Mouse (Mus musculus): ENCODE measurements around the gene Erich4.

The Erich4 gene

DNA sequence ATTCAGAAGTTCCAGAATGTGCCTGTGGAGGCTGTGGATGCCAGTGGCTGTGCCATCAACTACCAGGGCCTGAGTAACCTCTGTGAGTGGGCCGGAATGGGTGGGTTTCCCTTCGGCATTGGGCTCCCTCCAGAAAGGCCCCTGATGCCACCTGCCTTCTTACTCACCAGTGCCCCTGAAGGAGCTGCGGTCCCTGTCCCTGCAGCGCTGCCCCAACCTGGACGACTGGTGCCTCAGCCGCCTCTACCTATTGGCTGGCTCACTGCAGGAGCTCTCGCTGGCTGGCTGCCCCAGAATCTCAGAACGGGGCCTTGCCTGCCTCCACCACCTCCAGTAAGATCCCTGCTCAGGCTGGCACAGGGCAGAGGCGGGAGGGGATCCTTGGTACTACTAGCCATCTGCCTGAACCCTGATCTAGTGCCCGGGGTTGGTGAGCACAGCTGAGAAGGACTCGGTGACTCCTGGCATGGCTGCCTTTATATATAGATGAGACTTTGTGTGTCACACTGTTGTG lies 8.2 kb upstream of the Erich4 start:
- no peak for DNase-seq (ENCODE audit: low spot score)

GRCm38 (mm10) chr7:25620751-25621150 lies 5.1 kb upstream of the Erich4 start:
- no peak for DNase-seq (ENCODE audit: low spot score)

- DNase-seq (ENCODE audit: low spot score) = no peak
These were observed 4.4 kb upstream of the Erich4 start for GRCm38 (mm10) chr7:25620101-25620500.

- no peak for DNase-seq (ENCODE audit: low spot score)
These were observed 4.0 kb upstream of the Erich4 start for GRCm38 (mm10) chr7:25619722-25619991.

DNA sequence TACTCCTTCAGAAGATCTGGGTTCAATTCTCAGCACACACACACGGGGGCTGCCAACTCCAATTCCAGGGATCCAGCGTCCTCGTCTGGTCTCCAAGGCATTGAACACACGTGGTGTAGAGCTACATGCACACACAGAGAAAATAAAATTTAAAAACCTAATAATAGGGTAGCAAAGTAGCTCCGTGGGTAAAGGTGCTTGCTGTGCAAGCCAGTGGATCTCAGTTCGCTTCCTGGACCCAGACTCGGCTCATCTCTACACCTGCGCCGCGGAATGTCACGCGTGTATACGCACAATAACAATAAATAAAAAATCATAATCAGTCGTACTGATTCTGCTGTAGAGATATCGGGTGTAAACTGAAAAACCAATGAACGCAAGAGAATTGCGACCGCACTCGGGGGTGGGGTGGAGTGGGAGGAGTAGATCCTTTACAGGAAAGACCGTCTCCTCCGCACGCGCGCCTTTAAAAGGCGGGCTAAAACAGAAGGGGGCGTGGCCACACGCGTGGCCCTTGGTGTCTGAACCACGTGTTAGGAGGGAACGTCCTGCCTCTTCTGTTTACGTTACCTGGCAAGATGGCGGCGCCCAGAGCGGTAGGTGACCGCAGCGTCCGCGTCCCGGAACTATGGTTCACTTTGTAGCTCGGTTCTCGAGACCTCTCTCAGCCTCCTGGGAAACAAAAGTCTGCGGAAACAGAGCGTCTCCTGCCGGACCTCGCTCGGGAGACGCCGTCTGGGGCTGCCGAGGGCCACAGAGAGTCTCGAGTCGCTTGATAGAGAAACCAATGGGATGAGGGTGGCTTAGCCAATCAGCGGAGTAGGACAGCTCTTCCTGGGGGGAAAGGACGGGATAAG lies 3.4 kb upstream of the Erich4 start, which contains the start of gene Dmac2:
Gene Dmac2 (plus strand): TSS at position 550 of the 857 bp plus-strand sequence.
- peak; percentile 84 for DNase-seq (ENCODE audit: low spot score)

GRCm38 (mm10) chr7:25617376-25618160 lies 1.9 kb upstream of the Erich4 start:
- DNase-seq (ENCODE audit: low spot score) = no peak

DNA sequence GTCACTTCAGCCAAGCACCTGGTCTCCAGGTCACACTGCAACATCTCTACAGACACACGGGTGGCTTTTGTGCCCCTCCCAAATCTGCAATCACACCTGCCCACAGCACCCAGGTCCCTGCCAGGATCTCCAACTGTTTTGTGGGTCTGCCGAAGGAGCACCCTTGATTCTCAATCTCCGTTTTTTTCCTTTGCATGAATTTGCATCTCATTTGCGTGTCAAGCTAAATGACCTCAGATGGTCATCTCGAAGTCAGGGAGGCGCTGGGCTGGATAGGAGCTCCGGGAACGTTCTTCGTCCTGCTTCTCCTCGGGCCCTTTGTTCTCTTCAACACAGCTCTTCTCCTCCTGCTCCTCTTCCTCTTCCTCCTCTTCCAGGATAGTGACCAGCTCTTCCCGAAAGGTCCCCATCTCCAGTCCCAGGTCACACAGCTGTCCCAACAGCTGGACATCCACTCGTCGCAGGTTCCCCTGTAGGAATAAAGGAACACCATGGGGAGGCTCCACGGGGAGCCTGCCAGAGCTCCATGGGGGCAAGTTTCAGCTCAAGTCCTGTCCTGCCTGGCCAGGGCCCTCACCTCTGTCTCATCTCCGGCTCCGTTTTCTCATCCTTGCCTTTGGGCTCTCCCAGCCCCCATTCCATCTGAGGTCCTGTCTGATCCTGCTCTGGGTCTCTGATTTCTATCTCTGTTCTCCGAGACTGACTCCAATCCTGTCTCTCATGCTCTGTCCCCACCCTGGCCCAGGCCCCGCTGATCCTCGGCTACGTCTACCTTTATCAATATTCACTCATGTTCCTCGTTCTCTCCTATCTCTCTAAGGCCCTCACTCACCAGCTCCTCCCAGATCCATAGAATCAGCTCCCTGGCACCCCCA lies 624 bp downstream of the Erich4 start:
- DNase-seq (ENCODE audit: low spot score) = no peak

DNA sequence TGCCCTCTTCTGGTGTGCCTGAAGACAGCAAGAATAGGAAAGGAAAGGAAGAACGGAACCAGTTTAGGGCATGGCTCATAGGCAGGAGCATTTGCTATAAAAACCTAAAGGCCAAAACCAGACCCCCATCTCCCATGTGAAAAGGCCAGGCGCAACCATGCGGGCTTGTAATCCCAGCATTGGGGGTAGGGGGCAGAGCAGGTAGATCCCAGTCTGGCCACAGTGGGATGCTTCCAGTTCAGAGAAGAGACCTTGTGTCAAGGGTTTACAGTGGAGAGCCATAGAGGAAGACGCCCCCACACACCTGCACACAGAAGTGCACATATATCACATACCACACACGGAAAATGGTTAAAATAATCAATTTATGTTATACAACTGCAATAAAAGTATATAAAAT lies 1.6 kb downstream of the Erich4 start:
- no peak for DNase-seq (ENCODE audit: low spot score)

- no peak for DNase-seq (ENCODE audit: low spot score)
These were observed 4.2 kb downstream of the Erich4 start for GRCm38 (mm10) chr7:25611501-25611900.

GRCm38 (mm10) chr7:25610056-25610455 lies 5.6 kb downstream of the Erich4 start:
- no peak for DNase-seq (ENCODE audit: low spot score)

DNA sequence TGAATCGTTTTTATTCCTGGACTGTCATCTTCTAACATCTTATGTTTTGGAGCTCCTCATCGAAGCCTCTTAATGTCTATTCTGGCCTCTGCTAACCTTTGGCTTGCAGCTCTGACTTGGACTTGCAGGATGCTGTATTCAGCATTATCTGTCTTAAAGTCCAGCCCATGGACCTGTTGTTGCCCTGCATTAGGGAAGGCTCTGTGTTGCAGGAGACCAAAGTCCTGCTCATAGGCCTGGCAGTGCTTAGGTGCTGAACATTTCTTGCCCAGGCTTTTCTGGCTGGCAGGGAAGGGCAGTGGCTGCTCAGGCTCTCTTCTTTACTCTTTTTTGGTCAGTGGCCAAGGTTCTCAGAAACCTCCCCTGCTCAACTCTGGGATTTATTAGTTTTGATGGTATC lies 8.5 kb downstream of the Erich4 start:
- DNase-seq (ENCODE audit: low spot score) = no peak

GRCm38 (mm10) chr7:25606625-25607063 lies 9.0 kb downstream of the Erich4 start:
- no peak for DNase-seq (ENCODE audit: low spot score)

DNA sequence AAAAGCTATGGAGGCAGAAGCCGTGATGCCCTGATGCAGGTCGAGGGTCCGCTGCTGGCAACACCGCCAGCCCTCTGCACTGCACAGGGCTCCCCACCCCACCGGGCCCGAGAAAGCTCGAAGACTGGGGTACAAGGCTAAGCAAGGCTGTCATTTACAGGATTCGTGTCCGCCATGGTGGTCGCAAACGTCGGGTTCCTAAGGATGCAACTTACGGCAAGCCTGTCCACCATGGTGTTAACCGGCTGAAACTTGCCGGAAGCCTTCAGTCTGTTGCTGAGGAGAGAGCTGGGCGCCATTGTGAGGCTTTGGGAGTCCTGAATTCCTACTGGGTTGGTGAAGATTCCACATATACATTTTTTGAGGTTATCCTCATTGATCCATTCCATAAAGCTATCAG lies 14.3 kb downstream of the Erich4 start:
- no peak for DNase-seq (ENCODE audit: low spot score)

DNA sequence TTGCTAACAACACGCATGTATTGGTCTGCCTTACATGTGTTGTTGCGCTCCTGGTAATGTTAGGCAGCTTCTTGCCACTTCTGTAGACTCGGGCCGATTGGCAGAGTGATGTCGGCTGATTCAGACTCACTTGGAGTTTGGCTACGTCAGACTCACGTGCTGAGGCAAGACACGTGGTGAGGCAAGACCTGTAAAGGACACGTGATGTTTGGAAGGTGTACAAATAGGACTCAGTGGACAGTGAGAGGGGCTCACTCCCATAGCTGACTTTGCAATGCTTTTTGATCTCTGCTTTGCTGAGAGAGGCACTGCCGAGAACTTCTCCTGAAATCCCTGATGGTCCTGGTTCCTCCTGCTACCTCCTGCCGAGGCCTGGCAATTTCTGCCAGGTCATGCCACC lies 15.0 kb downstream of the Erich4 start:
- no peak for DNase-seq (ENCODE audit: low spot score)

GRCm38 (mm10) chr7:25599663-25600062 lies 16.0 kb downstream of the Erich4 start:
- peak; percentile 71 for DNase-seq (ENCODE audit: low spot score)

DNA sequence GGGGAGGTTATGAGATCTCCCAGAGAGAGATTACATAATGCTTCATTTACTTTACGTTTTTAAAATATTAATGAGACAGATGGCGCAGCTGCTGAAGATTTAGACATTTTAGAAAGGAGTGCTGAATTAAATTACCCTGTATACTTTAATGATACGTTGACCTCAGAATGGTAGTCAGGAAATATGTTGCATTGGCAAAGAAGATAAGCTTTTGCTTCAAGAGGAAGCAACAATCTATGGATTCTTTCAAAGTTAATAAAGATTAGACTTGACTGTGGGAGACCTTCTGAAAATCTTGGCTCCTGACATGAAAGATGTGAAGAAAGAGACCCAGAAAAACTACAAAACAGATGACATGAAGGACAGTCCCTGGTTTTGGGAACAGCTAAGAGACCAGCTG lies 21.8 kb downstream of the Erich4 start:
- DNase-seq (ENCODE audit: low spot score) = no peak

DNA sequence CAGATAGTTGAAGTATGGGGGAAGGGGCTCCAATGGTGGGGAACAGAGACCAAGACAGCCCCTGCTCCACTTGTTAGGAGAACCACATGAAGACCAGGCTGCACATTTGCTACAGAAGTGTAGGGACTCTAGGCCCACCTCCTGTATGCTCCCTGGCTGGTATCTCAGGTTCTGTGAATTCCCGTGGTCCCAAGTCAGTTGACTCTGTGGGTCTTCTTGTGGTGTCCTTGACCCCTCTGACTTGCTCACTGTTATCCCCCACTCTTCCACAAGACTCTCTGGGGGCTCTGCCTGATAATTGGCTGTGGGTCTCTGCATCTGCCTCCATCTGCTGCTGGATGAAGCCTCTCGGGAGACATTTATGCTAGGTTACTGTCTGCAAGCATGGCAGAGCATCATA lies 24.5 kb downstream of the Erich4 start:
- no peak for DNase-seq (ENCODE audit: low spot score)

DNA sequence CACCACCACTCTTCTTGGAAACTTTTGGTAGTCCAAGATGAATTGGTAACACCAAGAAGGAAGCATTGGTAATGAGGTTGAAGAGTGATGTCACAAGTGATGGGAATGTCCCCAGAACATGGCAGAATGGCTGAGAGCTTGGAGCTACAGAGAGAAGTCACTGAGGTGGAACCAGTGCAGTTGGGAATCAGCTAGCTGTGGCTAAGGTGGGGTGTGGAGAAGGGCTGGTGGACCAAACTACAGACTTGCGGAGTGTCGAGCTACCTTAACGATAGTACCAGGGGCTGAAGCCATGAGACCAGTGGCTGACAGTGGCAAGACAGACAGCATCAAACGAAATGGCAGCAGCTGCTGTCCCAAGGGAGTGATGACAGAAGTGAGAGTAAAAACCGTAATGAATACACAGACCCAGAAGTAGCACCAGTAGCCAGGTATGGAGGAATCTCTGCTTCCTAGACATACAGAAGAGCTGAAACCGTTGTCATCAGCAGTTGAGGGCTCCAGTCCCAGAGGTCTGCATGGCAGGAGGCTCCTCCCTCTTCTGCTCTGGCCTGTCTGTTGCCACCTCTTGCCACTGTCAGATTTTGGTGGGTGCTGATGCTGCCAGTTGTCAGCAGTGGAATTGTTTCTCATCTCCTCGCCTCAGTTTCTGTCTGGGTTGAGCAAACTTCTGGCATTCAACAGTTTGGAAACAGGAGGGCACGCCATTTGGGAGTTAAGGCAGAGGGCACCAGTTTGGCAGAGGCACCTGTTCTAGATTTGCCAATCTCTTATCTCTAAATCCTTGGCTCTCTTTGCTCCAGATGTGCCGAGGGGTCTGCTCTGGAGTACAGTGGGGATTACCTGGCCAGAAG lies 30.1 kb downstream of the Erich4 start:
- no peak for DNase-seq (ENCODE audit: low spot score)

- DNase-seq (ENCODE audit: low spot score) = no peak
These were observed 31.0 kb downstream of the Erich4 start for GRCm38 (mm10) chr7:25584651-25585050.

DNA sequence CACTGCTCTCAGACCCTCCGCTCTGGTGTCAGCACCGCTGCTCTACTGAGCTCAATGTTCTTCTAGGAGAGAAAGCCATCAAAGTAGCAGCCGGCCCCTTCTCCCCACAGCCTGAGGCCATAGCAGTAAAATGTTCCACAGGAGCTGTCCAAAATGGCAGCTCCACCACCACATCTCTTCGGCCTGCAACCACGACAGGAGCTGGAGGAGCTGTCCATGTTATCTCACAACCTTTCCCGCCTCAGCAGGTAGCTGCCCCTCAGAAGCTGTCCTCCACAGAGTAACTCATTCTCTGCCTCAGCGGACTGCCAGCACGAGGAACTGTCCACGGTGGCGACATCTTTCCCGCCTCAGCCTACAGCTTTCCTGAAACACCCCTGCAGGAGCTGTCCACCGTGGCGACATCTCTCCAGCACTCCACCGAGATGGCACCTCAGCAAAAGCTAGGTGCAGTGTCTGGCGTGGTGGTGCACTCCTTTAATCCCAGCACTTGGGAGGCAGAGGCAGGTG lies 33.3 kb downstream of the Erich4 start:
- DNase-seq (ENCODE audit: low spot score) = no peak

DNA sequence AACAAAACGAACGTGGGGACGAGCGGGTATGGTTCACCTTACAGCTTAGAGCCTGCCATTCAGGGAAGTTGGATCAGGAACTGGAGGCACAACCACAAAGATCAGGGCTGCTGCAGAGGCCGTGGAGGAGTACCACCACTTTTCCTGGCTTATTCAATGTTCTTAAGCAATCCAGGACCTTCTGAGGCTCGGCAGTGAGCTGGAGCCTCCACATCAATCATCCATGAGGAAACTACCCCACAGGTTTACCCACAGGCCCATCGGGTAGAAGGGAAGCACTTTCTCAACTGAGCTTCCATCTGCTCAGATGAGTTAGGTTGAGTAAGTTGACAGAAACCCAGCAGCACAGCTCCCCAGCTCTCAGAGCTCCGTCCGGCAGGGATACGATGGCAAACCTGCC lies 36.3 kb downstream of the Erich4 start:
- DNase-seq (ENCODE audit: low spot score) = no peak

Data from adipocyte (in vitro differentiated cells).